Mouse (Mus musculus): ENCODE results near the gene Cables2.

Gene Cables2

DNA sequence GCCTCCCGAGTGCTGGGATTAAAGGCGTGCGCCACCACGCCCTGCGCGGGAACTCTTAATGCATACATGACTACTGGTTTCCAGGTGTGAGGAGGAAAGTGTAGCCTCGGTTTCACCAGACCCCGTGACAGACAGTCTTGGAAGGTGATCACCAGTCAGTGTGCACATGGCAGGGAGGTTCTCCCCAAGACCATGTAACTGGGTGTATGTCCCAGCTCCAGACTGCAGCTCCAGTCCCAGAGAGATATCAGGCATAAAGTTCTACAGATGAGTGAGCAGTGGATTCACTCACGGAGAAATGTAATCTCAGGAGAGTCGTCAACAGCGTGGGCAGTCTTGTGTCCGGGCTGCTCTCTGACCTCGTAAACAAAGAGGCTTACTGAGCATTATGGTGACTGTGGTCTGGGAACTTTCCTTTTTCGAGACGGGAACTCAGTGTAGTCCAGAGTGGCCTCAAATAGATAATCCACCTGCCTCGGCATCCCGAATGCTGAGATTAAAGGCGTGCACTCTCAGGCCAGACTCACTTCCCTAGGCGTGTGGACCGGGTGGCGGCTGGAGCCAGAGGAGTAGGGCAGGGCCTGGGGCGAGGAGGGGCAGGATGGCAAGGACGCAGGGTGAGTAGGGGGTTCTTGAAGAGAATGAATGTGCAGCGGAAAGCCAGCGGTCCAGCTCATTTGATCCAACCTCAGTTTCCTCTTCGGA lies 16.8 kb downstream of the Cables2 start:
- intact Hi-C loops (cut with DNase I) = loop anchor here (10.0 kb wide), 1 partner anchor 332 kb away; no protein-coding TSS in a partner anchor

DNA sequence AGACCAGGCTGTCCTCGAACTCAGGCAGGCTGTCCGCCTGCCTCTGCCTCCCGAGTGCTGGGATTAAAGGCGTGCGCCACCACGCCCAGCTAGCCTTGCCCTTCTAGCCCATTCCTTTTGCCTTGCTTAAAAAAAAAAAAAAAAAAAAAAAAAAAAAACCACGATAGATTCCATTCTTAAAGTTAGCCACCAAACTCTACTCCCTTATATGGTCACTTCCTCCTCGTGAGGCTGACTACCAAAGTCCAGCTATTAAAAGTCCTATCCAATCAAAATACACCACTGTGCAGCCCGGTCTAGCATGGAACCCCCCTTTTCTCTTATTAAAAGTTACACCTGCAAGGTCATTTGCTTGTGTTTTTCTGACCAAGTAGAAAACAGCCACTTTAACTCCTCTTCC lies 17.6 kb downstream of the Cables2 start:
- intact Hi-C loops (cut with DNase I) = loop anchor here (10.0 kb wide), 1 partner anchor 331 kb away; no protein-coding TSS in a partner anchor

- intact Hi-C loops (cut with DNase I) = loop anchor here (5.0 to 10.0 kb wide), 2 partner anchors 82 to 330 kb away; partner anchors contain the start of gene Adrm1
These were observed 18.7 kb downstream of the Cables2 start for GRCm38 (mm10) chr2:180254436-180255209.

DNA sequence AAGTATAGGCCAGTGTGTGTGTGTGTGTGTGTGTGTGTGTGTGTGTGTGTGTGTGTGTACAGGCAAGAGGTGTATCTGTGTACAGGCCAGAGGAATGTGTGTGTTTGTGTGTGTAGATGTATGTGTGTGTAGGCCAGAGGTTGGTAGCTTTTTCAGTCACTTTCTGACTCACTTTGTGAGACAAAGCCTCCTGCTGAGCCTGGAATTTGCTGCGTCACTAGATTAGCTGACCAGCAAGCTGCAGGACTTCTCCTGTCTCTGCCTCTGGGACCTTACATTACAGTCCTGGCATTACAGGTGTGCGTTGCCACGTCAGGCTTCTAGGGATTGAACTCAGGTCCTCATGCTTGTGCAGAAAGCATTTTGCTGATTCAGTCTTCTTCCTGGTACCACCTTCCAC lies 21.5 kb downstream of the Cables2 start:
- intact Hi-C loops (cut with DNase I) = loop anchor here (2.0 to 10.0 kb wide), 3 partner anchors 43 to 327 kb away; partner anchors contain the start of gene Adrm1

GRCm38 (mm10) chr2:180250930-180251611 lies 22.2 kb downstream of the Cables2 start:
- intact Hi-C loops (cut with DNase I) = loop anchor here (2.0 to 10.0 kb wide), 3 partner anchors 42 to 326 kb away; partner anchors contain the start of gene Adrm1

DNA sequence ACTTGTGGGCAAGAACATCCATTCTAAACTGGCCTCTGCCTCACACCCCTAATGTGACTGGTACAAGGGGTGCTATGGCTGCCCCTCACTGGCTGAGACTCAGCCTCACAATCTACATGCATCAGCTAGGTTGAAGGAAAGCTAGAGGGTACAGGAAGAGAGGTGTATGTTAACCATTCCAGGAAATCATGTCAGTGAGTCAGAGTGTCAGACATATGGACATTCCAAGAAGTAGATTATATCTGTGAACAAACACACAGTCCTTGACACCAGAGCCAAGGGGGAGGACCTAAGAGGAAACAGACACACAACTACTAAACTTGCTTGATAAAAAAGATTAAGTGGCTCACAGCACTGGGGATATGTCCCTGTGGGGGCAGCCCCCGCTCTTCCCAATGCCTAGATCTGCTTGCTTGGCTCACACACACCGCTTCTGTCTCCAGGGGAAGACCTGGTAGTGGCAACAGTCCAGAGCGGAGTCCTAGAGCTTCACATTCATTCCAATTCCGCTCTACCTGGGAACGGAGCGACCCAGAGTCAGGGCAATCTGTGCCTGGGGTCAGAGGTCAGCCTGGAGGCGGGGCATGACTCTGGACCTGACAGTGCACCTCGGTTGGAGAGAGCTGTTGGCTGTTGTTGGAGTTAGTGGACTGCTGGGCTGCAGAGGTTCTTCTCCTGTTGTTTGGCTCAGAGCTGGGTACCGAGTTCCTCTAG lies 24.2 kb downstream of the Cables2 start:
- intact Hi-C loops (cut with DNase I) = no loop called here

GRCm38 (mm10) chr2:180247916-180248315 lies 25.4 kb downstream of the Cables2 start:
- intact Hi-C loops (cut with DNase I) = no loop called here

DNA sequence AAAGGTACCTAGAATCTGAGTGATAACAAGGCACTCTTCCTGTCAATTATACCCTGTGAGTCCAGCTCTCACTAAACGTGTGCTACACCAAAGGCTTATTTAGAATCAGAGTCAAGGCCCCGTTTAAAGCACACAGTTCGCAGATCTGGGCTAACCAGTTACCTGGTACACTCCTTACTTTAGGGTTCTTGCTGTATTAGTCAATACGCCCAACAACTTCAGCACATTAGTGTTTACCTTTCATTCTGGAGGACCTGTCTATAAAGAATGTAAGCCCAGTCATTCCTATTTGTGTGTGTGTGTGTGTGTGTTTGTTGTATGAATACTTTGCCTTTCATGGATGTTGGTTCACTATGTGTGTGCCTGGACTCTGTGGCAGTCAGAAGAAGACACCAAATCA lies 30.2 kb downstream of the Cables2 start:
- intact Hi-C loops (cut with DNase I) = no loop called here

DNA sequence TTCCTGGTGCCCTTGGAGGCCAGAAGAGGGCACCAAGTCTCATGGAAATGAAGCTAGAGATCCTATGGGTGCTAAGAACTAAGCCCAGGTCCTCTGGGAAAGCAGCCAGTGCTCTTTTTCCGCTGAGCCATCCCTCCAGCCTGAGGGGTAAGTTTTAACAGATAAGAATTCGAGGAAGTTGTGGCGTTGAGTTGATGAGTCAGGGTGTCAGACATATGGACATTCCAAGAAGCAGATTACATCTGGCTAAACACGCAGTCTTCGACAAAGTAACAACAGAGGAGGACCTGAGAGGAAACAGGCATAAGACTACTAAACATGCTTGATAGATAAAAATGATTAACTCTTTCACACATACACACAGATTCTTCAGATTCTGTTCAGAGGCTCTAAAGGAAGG lies 34.7 kb downstream of the Cables2 start:
- intact Hi-C loops (cut with DNase I) = no loop called here

DNA sequence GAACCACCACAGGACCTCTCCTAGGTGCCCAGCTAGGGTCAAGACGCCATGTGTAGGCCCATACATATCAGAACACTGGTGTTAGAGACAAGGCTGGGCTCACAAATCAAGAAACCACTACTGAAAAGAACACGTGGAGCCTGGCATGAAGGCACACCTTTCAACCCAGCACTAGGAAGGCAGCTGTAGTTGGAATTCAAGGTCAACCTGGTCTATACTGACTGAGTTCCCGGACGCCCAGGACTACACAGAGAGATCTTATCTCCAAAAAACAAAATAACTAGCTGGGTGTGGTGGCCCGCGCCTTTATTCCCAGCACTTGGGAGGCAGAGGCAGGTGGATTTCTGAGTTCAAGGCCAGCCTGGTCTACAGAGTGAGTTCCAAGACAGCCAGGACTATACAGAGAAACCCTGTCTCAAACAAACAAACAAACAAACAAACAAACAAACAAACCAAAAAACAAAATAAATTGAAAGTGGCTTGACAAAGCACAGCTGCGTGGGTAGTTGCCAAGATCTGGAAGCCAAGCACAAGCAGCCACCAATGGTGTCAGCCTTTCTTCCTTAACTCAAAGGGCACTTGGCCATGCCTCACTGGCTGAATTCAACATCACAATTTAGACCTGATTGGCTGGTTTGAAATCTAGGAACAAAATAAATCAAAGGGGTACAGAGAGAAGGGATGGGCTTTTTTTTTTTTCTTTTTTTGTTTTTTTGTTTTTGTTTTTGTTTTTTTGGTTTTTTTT lies 35.5 kb downstream of the Cables2 start:
- intact Hi-C loops (cut with DNase I) = no loop called here

- intact Hi-C loops (cut with DNase I) = no loop called here
These were observed 36.4 kb downstream of the Cables2 start for GRCm38 (mm10) chr2:180236930-180237329.

DNA sequence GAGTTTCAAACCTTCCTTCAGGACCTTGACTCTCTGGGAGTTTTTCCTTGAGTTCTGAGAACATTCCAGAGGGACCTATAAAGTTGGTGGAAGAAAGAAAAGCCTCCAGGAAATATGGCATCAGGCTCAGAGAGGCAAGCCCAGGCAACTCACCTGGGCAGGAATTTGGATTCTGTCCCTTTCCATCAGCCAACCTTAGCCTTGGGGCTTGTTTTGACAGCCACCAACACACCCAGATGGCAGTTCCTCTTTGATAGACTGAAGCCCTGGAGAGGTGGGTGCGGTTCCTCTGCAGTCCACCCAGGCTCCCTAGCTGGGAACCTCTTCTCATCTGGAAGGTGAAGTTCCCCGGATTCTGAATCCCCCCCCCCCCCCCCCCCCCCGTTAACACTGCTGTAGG lies 36.8 kb downstream of the Cables2 start:
- intact Hi-C loops (cut with DNase I) = no loop called here

DNA sequence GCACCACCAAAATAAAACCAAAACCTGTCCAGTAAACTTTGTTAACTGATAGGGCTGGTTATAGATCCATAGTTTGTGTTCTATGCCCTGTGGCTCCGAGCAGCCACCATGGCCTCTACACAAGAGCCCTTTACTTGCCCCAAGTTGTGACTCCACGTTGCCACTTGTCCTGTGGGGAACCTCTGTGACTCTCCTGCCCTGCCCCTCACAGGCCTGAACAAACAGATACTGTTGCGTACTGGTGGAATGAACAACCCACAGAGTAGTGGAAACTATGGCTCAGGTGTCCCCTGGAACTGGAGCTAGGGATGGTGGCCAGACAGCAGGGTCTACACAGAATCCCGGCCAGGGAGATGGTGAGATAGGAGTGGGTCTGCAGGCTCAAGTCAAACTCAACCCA lies 37.5 kb downstream of the Cables2 start:
- intact Hi-C loops (cut with DNase I) = no loop called here

- intact Hi-C loops (cut with DNase I) = loop anchor here (5.0 kb wide), 1 partner anchor 63 kb away; the partner anchor contains the start of gene Adrm1
These were observed 38.3 kb downstream of the Cables2 start for GRCm38 (mm10) chr2:180234980-180235379.

- intact Hi-C loops (cut with DNase I) = loop anchor here (5.0 kb wide), 1 partner anchor 62 kb away; the partner anchor contains the start of gene Adrm1
These were observed 38.9 kb downstream of the Cables2 start for GRCm38 (mm10) chr2:180234353-180234752.

DNA sequence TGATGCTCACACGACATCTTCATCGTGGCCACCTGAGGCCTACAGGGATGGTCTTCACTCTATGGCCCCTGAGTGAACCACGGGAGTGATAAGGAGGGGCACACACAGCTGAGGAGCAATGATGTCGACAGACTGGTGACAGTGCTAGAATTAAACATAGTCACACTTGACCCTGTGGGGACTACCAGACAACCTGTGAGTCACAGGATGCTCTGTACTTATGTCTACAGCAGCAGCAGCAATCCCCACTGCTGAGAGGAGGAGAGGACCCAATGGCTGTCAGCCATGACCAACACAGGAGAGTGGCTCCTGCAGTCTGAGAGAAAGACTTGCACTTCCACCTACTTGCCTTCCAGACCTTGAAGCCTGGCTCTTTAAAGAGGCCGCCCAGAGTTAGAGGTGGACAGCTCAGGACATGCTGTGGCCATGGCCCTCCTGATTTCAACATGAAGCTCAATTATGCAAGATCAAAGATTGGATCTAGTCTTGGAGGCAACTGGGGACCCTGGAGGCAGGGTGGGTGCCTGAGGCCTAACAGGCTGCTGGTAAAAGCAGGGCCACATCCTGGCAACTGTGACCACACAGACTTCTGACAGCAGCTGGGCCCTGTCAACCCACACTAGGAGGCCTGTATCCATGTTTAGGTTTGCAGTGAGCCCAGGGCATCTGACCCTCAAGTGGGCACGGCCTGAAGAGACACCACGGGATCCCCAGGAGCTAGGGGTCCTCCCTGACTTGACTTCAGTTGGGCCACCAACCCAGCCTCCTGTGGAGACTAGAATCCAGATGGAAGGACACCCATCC lies 40.0 kb downstream of the Cables2 start:
- intact Hi-C loops (cut with DNase I) = loop anchor here (5.0 kb wide), 1 partner anchor 61 kb away; the partner anchor contains the start of gene Adrm1

- intact Hi-C loops (cut with DNase I) = loop anchor here (5.0 kb wide), 1 partner anchor 58 kb away; the partner anchor contains the start of gene Adrm1
These were observed 42.8 kb downstream of the Cables2 start for GRCm38 (mm10) chr2:180230482-180230881.

GRCm38 (mm10) chr2:180229129-180229528 lies 44.2 kb downstream of the Cables2 start:
- intact Hi-C loops (cut with DNase I) = no loop called here

GRCm38 (mm10) chr2:180228592-180228991 lies 44.7 kb downstream of the Cables2 start:
- intact Hi-C loops (cut with DNase I) = no loop called here

All from adrenal gland (tissue).